Mouse (Mus musculus) testis, adult 2 months (tissue): ENCODE measurements at regions not wholly inside any gene's neighbourhood (a gene's known extent, or its start where the extent isn't known, plus 50 kb on each side); places are given as distances from the start of the nearest gene placed in this dataset.

Experiments
- H3K27ac ChIP-seq: fragments of 200-500 bp; 2 replicates; pipeline ENCODE4 v1.5.1; 2012; ENCODE audit warnings: low read depth, low read length; ENCODE audit not compliant: control insufficient read depth, insufficient read depth
- H3K27me3 ChIP-seq: fragments of 200-500 bp; 2 replicates; pipeline ENCODE4 v1.6.1; 2012; ENCODE audit warnings: mild to moderate bottlenecking, low read length, moderate library complexity; ENCODE audit not compliant: control insufficient read depth, insufficient read depth
- H3K36me3 ChIP-seq: fragments of 200-500 bp; 2 replicates; pipeline ENCODE4 v1.6.1; 2012; ENCODE audit warnings: mild to moderate bottlenecking, low read length; ENCODE audit not compliant: control insufficient read depth, insufficient read depth
- H3K4me1 ChIP-seq: fragments of 200-500 bp; 2 replicates; pipeline ENCODE4 v1.6.1; 2012; ENCODE audit warnings: low read length; ENCODE audit not compliant: control insufficient read depth, insufficient read depth
- H3K4me3 ChIP-seq: fragments of 200-500 bp; 2 replicates; pipeline ENCODE4 v1.5.1; 2012; ENCODE audit warnings: low read depth, mild to moderate bottlenecking, low read length, moderate library complexity, mixed read lengths; ENCODE audit not compliant: control insufficient read depth
- CTCF ChIP-seq: fragments of 200-500 bp; IDR thresholded peaks from 2 replicates; pipeline ENCODE4 v1.5.1; 2012; ENCODE audit warnings: low read depth, mild to moderate bottlenecking, inconsistent platforms, low read length, moderate library complexity; ENCODE audit not compliant: control insufficient read depth, insufficient read depth, insufficient replicate concordance
- POLR2A ChIP-seq: fragments of 200-500 bp; IDR thresholded peaks from 2 replicates; pipeline ENCODE4 v1.6.1; 2012; ENCODE audit warnings: low read depth, mild to moderate bottlenecking, inconsistent platforms, low read length, moderate library complexity; ENCODE audit not compliant: control insufficient read depth

DNA sequence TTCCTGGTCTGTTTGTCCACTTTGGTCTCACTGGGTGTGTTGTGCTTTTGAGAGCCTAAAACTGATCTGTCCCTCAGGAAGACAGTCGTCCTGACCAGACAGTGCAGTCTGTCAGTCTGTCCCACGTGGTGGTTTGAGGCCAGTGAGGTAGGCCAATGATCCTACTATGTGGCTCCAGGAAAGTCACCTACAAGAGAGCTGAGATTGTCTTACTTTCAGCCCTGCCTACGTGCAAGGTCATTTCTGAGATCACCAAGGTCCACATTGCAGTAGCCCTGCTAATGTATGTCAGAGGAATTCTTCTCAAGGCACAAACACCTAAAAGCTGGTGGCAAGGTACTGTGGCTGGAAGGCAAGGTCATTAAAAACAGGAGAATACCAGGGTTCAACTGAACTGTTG, 53.9 kb upstream of the Armc2 start:
- TF ChIP-seq CTCF = no peak
- no peak for TF ChIP-seq POLR2A
- Histone ChIP-seq H3K27ac (no peak overlapping the region), H3K4me1 (no peaks in the 10 kb centered on the region; the same call in 1 of the 2 replicates), H3K36me3 (no peaks in the 10 kb centered on the region), H3K4me3 (no peak overlapping the region), H3K27me3 (no peaks in the 10 kb centered on the region)

DNA sequence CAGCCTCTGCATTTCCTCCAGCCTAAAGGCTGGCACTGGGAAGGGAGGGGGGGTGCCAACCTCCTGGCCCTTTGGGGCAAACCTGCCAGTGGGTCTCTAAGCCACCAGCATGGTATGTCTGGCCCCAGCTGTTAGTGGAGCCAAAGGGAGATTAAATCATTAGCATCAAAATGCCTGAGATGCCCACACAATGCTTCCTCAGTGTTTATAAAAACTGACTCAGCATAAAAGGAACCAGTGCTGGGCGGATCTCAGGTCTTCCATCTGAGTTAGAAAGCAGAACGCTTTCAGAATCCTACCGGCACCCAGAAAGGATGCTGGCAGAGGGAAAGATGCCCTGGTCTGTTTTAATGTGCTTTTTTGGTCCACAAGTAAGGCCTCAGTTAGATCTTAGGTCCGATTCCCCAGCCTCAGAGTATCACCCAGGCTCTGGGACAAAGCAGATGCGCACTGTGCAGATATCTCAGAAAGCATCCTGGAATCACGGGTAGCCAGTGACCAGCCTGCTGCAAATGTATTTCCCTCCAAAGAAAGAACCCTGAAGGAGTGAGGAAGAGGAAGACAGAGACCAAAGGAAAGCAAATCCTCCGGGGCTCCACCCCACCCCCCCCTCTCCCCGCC, 53.3 kb upstream of the Armc2 start:
- no peak overlapping the region for H3K4me3 ChIP-seq
- no peak overlapping the region for H3K27ac ChIP-seq
- no peaks in the 10 kb centered on the region for H3K36me3 ChIP-seq
- TF ChIP-seq POLR2A (no peak), CTCF (no peak)
- no peaks in the 10 kb centered on the region for H3K27me3 ChIP-seq
- no peaks in the 10 kb centered on the region; the same call in 1 of the 2 replicates for H3K4me1 ChIP-seq

DNA sequence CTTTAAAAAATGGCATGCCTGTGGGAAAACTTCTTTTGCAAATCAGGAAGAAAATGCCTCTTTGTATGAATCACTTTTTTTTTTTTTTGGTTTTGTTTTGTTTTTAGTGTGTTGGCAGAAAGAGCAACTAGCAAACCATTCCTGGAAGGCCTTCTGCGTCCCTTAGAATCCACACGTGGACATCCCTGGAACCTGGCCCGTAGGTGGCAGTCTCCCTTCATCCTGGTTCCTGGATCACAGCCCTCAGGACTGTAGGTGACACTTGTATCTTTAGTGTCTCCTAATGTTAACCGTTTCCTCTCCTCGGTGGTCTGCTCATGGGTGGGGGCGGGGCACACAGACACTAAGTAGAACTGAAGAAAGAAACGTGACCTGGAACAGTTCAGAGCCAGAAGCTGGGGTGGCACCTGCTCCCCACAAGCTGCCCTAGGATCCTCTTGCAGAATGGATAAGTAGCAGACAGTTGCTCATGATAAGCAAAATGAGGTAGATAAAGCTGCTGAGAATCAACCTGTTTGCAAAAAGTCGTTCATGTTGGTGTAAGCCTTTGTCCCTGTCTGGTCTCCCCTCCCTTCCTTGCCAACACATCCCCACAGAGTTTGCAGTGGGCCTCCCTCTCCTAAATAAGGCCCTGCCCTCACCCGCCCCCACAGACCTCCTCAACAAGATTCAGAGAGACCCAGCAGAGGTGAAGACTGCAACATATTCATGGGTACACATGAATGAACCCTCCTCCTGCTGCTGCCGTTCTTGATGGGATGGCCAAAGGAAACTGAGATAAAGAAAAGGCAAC, 52.6 kb upstream of the Armc2 start:
- Histone ChIP-seq H3K4me1 (no peaks in the 10 kb centered on the region; the same call in 1 of the 2 replicates), H3K27ac (no peak overlapping the region), H3K36me3 (no peaks in the 10 kb centered on the region), H3K4me3 (no peak overlapping the region), H3K27me3 (no peaks in the 10 kb centered on the region)
- TF ChIP-seq CTCF (no peak), POLR2A (no peak)

DNA sequence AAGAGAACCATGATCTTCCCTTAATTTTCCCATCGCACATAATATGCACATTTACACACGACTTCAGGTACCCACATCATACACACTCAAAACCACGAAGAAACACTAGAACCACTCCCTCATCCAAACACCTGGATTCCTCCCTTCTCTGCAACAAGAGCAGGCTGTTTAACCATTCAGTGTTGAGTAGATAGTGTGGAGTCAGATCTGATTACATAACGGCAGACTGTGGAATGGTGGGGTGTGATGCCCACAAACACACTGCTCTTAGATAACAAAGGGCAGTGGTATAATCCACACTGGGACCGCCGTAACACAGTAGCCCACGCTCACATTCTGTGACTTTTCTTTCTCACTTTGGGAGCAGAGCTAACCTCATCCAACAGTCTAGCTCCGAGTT, 51.5 kb upstream of the Armc2 start:
- no peak for TF ChIP-seq POLR2A
- no peak for TF ChIP-seq CTCF
- H3K4me1 ChIP-seq = no peaks in the 10 kb centered on the region; the same call in 1 of the 2 replicates
- no peak overlapping the region for H3K4me3 ChIP-seq
- H3K27me3 ChIP-seq = no peaks in the 10 kb centered on the region
- H3K27ac ChIP-seq = no peak overlapping the region
- H3K36me3 ChIP-seq = no peaks in the 10 kb centered on the region

DNA sequence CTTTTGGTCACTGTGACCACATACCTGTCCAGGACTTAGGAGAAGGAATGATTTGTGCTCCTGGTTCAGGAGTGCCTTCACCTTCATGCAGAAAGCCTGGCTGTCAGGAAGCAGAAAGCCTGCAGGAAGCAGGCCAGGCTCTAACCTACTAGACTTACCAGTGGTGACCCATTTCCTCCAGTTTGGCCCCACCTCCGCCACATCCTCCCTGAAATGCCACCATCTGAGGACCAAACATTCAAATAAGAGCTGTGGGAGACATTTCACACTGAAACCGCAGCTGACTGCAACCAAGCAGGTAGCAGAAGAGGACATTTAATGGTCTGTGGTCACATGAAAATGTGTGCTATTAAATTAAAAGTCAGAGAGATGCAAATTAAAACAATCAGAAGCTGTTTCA, 50.3 kb upstream of the Armc2 start:
- H3K36me3 ChIP-seq = no peaks in the 10 kb centered on the region
- TF ChIP-seq CTCF = no peak
- no peak for TF ChIP-seq POLR2A
- H3K27me3 ChIP-seq = no peaks in the 10 kb centered on the region
- no peaks in the 10 kb centered on the region; the same call in 1 of the 2 replicates for H3K4me1 ChIP-seq
- H3K4me3 ChIP-seq = no peak overlapping the region
- no peak overlapping the region for H3K27ac ChIP-seq
